Mouse (Mus musculus) erythroblast, adult 5-6 weeks (primary cell): ENCODE results near the gene Tnpo3. TPM values are rescaled to one million over a fixed set of nuclear protein-coding genes. Genes with fewer than 3 reads are reported as not detected.
"Not testable (repeated sequence)": the region's sequence is repeated elsewhere in the genome, so short reads cannot be mapped to it uniquely, and the experiment has no call there.

Experiments
- ATAC-seq: replicated peaks from 2 replicates; pipeline ENCODE4 v1.8.0; 2016; ENCODE audit warnings: moderate number of reproducible peaks, mild to moderate bottlenecking, moderate TSS enrichment, inconsistent platforms; ENCODE audit not compliant: poor library complexity, low FRiP score, severe bottlenecking
- total RNA-seq, 2 experiments: library from RNA; stranded (forward) in 1 of 2; stranded (reverse) in 1 of 2; fragments of 150-400 nt in 1 of 2; fragments of 200-764, 138-1000 nt in 1 of 2; gene quantifications; 2 replicates each; pipeline versions ENCODE4 v1.2.3 to v1.2.4; 2015 to 2017; ENCODE audit warnings: low replicate concordance in 2 of 2

Tnpo3 gene
- total RNA-seq, 2 experiments from 2014 or later: 16.3 to 22.6 TPM

- no peak for ATAC-seq
Observed at GRCm38 (mm10) chr6:29623857-29624256, 14.2 kb upstream of the Tnpo3 start.

GRCm38 (mm10) chr6:29622273-29622672 lies 12.6 kb upstream of the Tnpo3 start:
- ATAC-seq: no peak

- ATAC-seq: no peak
Observed at GRCm38 (mm10) chr6:29620840-29621543, 11.3 kb upstream of the Tnpo3 start.

- no peak for ATAC-seq
Observed at GRCm38 (mm10) chr6:29620176-29620575, 10.5 kb upstream of the Tnpo3 start.

- ATAC-seq: not testable (repeated sequence)
Observed at GRCm38 (mm10) chr6:29610020-29610640, 443 bp upstream of the Tnpo3 start.

- ATAC-seq: no peak
Observed at GRCm38 (mm10) chr6:29600188-29600587, 9.5 kb downstream of the Tnpo3 start.

- no peak for ATAC-seq
Observed at GRCm38 (mm10) chr6:29595656-29596055, 14.0 kb downstream of the Tnpo3 start.

- ATAC-seq: no peak
Observed at GRCm38 (mm10) chr6:29581202-29581601, 28.5 kb downstream of the Tnpo3 start.

- ATAC-seq: no peak
Observed at GRCm38 (mm10) chr6:29580770-29581169, 28.9 kb downstream of the Tnpo3 start.

- not testable (repeated sequence) for ATAC-seq
Observed at GRCm38 (mm10) chr6:29576388-29576787, 33.3 kb downstream of the Tnpo3 start.

- ATAC-seq: no peak
Observed at GRCm38 (mm10) chr6:29557112-29557511, 52.6 kb downstream of the Tnpo3 start.

- no peak for ATAC-seq
Observed at GRCm38 (mm10) chr6:29552526-29552925, 57.2 kb downstream of the Tnpo3 start.

GRCm38 (mm10) chr6:29548086-29548485 lies 61.6 kb downstream of the Tnpo3 start:
- no peak for ATAC-seq

GRCm38 (mm10) chr6:29547582-29547981 lies 62.1 kb downstream of the Tnpo3 start:
- no peak for ATAC-seq

- ATAC-seq: no peak
Observed at GRCm38 (mm10) chr6:29545611-29546010, 64.1 kb downstream of the Tnpo3 start.

GRCm38 (mm10) chr6:29540956-29541355 lies 68.7 kb downstream of the Tnpo3 start:
- ATAC-seq: no peak

- no peak for ATAC-seq
Observed at GRCm38 (mm10) chr6:29540223-29540622, 69.5 kb downstream of the Tnpo3 start.

GRCm38 (mm10) chr6:29539502-29539901 lies 70.2 kb downstream of the Tnpo3 start:
- no peak for ATAC-seq

GRCm38 (mm10) chr6:29537221-29537620 lies 72.5 kb downstream of the Tnpo3 start:
- no peak for ATAC-seq

GRCm38 (mm10) chr6:29536651-29537193 lies 73.0 kb downstream of the Tnpo3 start:
- no peak for ATAC-seq

- ATAC-seq: no peak; the same call in 1 of the 2 replicates
Observed at GRCm38 (mm10) chr6:29535316-29535715, 74.4 kb downstream of the Tnpo3 start.
